Mouse (Mus musculus) spleen, adult 18-20 months (tissue): ENCODE data around the gene Dnajb14.
A peak's percentile ranks its signal among the peaks of the same experiment; 100 is the strongest.
"Not testable (repeated sequence)": the region's sequence is repeated elsewhere in the genome, so short reads cannot be mapped to it uniquely, and the experiment has no call there.

Experiments
- DNase-seq, 2 experiments: peaks; one replicate each; pipeline ENCODE4 v3.0.0; 2022; ENCODE audit warnings: mixed read lengths in 2 of 2

Dnajb14 gene

GRCm38 (mm10) chr3:137864124-137864987 lies 3.1 kb upstream of the Dnajb14 start, which contains the start of gene H2afz:
Gene H2afz (plus strand): TSS chr3:137864487.
- peak; percentile 96 to 97 for DNase-seq

GRCm38 (mm10) chr3:137864988-137865982 lies 2.2 kb upstream of the Dnajb14 start:
- DNase-seq: peak; percentile 74 to 87

- no peak for DNase-seq
Measured at GRCm38 (mm10) chr3:137867133-137867436, 390 bp upstream of the Dnajb14 start.

- DNase-seq: no peak
Measured at GRCm38 (mm10) chr3:137868094-137868913, 829 bp downstream of the Dnajb14 start.

GRCm38 (mm10) chr3:137869395-137869794 lies 1.9 kb downstream of the Dnajb14 start:
- no peak for DNase-seq

GRCm38 (mm10) chr3:137879313-137879712 lies 11.8 kb downstream of the Dnajb14 start:
- no peak for DNase-seq

- no peak for DNase-seq
Measured at GRCm38 (mm10) chr3:137880109-137880748, 12.8 kb downstream of the Dnajb14 start.

- no peak for DNase-seq
Measured at GRCm38 (mm10) chr3:137881093-137881492, 13.6 kb downstream of the Dnajb14 start.

GRCm38 (mm10) chr3:137887961-137888360 lies 20.5 kb downstream of the Dnajb14 start:
- DNase-seq: no peak

GRCm38 (mm10) chr3:137891089-137891488 lies 23.6 kb downstream of the Dnajb14 start:
- DNase-seq: no peak

- no peak for DNase-seq
Measured at GRCm38 (mm10) chr3:137892118-137892517, 24.6 kb downstream of the Dnajb14 start.

- DNase-seq: no peak
Measured at GRCm38 (mm10) chr3:137893789-137894188, 26.3 kb downstream of the Dnajb14 start.

- DNase-seq: peak in 1 of 2 experiments; percentile 13
Measured at GRCm38 (mm10) chr3:137895196-137895595, 27.7 kb downstream of the Dnajb14 start.

- DNase-seq: no peak
Measured at GRCm38 (mm10) chr3:137896386-137896785, 28.9 kb downstream of the Dnajb14 start.

GRCm38 (mm10) chr3:137896867-137897266 lies 29.4 kb downstream of the Dnajb14 start:
- DNase-seq: no peak

- DNase-seq: no peak
Measured at GRCm38 (mm10) chr3:137897685-137898084, 30.2 kb downstream of the Dnajb14 start.

GRCm38 (mm10) chr3:137900149-137900548 lies 32.7 kb downstream of the Dnajb14 start:
- DNase-seq: no peak

GRCm38 (mm10) chr3:137913093-137913492 lies 45.6 kb downstream of the Dnajb14 start:
- no peak for DNase-seq

GRCm38 (mm10) chr3:137914567-137914966 lies 47.1 kb downstream of the Dnajb14 start:
- DNase-seq: not testable (repeated sequence)

- DNase-seq: no peak
Measured at GRCm38 (mm10) chr3:137917694-137918171, 50.3 kb downstream of the Dnajb14 start.

GRCm38 (mm10) chr3:137918172-137918931 lies 50.9 kb downstream of the Dnajb14 start, which contains the start of gene Lamtor3:
Gene Lamtor3 (plus strand): TSS chr3:137918506.
- peak; percentile 81 to 82 for DNase-seq
